Mouse (Mus musculus) G1E (cell line): Measurements from ENCODE around the gene Tbx21.

Experiments
- CTCF ChIP-seq: IDR thresholded peaks from 2 replicates; pipeline ENCODE4 v1.5.1; 2012; ENCODE audit warnings: low read depth, low read length, inconsistent platforms, mixed read lengths
- GATA1 ChIP-seq: IDR thresholded peaks from 2 replicates; pipeline ENCODE4 v1.6.1; 2012; ENCODE audit warnings: borderline replicate concordance, low read length, inconsistent platforms, mixed read lengths

- TF ChIP-seq CTCF (peak; percentile 72), GATA1 (no peak)
These were observed 13.4 kb downstream of the Tbx21 start for GRCm38 (mm10) chr11:97101722-97102121.
